Mouse (Mus musculus) brain, embryonic 14.5 days (tissue): ENCODE results near the gene Gm10300. TPM values are rescaled to one million over a fixed set of nuclear protein-coding genes. Genes with fewer than 3 reads are reported as not detected.
A peak's percentile ranks its signal among the peaks of the same experiment; 100 is the strongest.

Experiments used
- DNase-seq: peaks from one replicate; pipeline ENCODE4 v3.0.0-alpha.2; 2011; ENCODE audit warnings: low read depth
- CTCF ChIP-seq: fragments of 200-500 bp; IDR thresholded peaks from 2 replicates; pipeline ENCODE4 v1.5.1; 2012; ENCODE audit warnings: inconsistent platforms, mild to moderate bottlenecking, moderate library complexity, borderline replicate concordance; ENCODE audit not compliant: insufficient read depth, insufficient read length; ENCODE audit errors: extremely low read depth
- POLR2A ChIP-seq: fragments of 200-500 bp; IDR thresholded peaks from 2 replicates; pipeline ENCODE4 v1.6.1; 2012; ENCODE audit warnings: mild to moderate bottlenecking, inconsistent platforms, borderline replicate concordance; ENCODE audit not compliant: poor library complexity, insufficient read depth, insufficient read length, severe bottlenecking; ENCODE audit errors: extremely low read depth
- polyA plus RNA-seq: library from polyadenylated mRNA; depleted of rRNA; stranded (reverse); fragments of >200 nt; gene quantifications from 2 replicates; pipeline ENCODE4 v1.2.3, GENCODE M21; 2012

Gene Gm10300
- polyA plus RNA-seq, 1 experiment = not detected

DNA sequence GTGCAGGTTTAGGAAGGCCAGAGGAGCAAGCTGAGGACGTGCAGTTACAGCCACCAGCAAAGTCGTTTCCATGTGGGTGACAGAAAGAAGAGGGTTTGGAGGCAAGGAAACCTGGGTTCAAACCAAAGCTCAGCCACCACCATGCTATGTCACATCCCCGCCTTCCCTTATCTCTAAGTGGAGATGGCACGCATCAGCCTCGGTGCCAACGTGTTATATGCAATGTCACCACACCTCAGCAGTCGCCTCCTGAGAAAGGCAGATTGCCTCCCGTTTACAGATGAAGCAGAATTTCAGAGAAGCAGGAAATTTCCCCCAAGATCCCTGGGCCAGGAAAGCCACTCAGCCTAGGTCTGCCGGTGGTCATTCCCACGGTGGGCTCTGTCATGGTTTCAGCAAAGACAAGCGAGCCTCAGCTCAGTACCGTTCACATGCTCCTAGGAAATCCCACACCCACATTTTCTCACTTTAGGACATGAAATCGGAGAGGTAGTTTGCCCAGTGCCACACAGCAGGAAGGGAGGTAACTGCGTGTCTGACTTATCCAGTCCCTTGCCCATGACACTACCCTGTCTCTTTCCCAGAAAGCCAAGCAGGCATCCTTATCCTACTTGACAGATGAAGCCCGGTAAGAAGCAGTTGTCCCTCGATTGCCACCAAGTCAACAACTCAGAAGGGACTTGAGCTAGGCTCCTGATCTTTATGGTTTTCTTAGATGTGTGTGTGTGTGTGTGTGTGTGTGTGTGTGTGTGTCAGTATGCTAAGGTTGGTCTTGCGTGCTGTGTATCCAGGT lies 14.3 kb upstream of the Gm10300 start:
- TF ChIP-seq CTCF (no peak), POLR2A (no peak)
- no peak for DNase-seq

- DNase-seq = peak; percentile 15
- no peak for TF ChIP-seq CTCF
Observed at GRCm38 (mm10) chr4:132062289-132062688, 12.2 kb upstream of the Gm10300 start.

DNA sequence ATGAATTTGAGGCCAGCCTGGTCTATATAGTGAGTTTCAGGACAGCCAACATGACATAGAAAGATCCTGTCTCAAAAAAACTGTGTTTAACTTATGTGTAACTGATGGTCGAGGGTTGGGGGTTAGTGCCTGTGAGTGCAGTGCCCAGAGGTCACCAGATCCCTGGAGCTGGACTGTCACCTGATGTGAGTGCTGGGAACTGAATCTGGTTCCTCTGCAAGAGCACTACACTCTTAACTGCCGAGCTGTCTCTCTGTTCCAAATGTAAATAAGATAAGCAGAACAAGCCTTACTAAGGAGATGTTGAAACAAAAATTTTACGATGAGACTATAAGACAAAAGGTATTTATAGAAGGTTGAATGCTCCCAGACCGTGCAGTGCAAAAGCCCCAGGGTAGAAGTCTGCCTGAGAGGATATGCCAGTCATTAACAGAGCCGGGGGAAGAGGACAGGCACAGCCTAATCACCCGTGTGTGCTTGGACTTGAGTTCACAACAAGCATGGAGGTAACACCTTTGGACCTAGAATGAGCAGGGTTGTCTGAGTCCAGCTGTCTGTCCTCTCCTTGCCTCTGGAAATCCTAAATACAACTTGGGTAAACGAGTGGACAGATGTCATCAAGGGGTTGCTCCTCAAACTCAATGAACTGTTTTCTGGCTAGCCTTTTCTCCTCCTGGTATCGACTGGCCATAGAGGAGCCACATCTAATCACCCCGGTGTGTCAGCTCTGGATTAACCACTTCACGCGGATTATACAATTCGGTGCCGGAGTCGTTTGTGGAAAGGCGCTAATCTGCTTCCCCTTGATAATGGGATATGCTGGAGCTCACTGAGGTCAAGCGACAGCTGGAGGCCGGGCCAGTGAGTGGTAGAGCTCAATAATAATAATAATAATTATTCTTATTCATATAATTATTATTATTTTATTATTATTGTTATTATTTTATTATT lies 11.3 kb upstream of the Gm10300 start:
- TF ChIP-seq CTCF (no peak), POLR2A (no peak)
- no peak for DNase-seq

DNA sequence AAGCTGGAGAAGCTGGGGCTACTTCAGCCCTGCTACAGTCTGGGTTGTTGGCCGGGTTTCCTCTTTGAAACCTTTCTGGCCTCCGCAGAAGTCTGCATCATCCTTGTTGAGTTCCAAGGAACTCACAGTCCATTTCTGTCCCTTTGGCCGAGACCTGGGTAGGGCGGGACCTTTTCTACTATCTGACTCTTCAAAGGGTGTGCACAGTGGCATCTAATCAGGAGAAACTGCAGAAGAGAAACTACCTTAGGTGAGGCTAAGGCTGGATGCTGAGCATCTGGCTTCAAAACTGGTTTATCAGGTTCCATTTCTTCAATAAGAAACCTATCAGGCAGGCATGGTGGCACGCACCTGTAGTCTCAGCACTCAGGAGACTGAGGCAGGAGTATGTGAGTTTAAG lies 9.9 kb upstream of the Gm10300 start:
- TF ChIP-seq CTCF = no peak
- no peak for TF ChIP-seq POLR2A
- no peak for DNase-seq

GRCm38 (mm10) chr4:132065578-132065977 lies 8.9 kb upstream of the Gm10300 start:
- TF ChIP-seq CTCF (no peak), POLR2A (no peak)
- no peak for DNase-seq

- TF ChIP-seq POLR2A (no peak), CTCF (no peak)
- peak; percentile 51 for DNase-seq
Observed at GRCm38 (mm10) chr4:132066101-132066773, 8.3 kb upstream of the Gm10300 start.

GRCm38 (mm10) chr4:132067112-132067937 lies 7.2 kb upstream of the Gm10300 start:
- TF ChIP-seq CTCF (no peak), POLR2A (no peak)
- no peak for DNase-seq

- no peak for DNase-seq
- TF ChIP-seq POLR2A (no peak), CTCF (no peak)
Observed at GRCm38 (mm10) chr4:132067938-132068235, 6.6 kb upstream of the Gm10300 start.

DNA sequence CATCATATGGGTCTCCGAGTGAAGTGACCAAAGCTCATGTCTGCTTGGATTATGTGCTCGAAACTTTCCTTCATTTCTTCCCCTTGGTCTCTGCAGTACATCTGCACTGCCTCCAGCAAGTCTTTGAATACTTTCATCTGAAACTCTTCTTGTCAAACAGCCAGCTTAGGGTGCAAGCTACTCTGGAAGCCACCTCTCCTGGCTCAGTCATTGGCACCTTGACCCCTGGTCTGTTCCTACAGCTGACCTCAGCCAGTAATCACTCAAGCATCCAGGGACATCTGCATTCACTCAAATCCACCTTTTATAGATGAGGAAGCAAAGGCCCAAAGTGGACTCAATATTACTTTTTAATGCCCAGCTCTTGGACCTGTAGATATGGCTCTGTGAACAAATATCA lies 2.8 kb upstream of the Gm10300 start:
- TF ChIP-seq POLR2A = no peak
- TF ChIP-seq CTCF = no peak
- no peak for DNase-seq

DNA sequence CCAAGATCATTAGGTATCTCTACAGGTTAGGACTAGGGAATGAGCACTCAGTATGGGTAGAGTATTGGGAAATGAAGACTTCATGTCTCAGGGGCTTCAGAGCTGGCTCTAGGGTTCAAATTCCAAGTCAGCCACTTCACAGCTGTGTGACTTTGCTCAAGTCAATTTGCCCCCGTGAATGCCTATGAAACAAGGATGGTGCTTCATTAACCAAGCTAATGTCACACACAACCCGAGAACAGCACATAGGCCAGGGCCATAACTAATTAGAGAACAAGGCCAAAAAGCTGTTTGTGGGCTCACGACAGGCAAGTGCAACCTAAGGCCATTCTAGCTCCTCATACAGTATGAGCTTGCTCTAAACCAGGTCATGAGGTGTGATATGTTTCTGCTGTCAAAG lies 2.3 kb upstream of the Gm10300 start:
- TF ChIP-seq CTCF (no peak), POLR2A (no peak)
- no peak for DNase-seq
